Mouse (Mus musculus): Measurements from ENCODE around the gene Ankrd39.

The Ankrd39 gene

DNA sequence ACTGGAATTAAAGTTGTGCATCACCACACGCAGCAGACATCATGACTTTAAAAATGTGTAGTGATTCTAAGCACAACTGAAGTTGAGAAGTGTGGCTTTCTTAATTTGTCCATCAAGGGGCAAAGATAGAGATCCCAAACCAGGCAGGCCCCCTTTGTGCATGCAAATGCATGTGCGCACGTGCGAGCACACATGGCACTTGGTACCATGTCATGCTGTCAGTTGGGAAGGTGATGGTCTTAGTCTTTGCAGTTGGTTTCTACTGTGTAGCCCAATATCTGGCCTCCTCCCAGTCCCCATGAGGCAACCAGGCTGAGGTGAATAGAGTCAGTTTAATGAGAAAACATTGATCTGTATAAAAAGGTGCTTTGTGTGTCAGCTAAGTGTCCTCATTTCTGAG is 17.4 kb downstream of the Ankrd39 start:
- DNase-seq (ENCODE audit: low spot score), result no peak

DNA sequence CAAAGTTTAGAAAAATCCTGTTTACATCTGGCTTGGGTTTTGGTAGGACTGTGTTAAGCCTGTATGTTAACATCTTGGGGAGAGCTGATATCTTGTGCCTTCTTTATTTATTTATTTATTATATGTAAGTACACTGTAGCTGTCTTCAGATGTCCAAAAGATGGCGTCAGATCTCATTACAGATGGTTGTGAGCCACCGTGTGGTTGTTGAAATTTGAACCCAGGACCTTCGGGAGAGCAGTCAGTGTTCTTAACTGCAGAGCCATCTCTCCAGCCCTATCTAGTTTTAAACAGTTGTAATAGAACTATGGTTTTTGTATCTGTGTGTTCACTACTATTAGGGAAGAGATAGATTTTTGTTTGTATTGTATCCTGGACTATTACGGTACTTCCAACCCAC is 18.0 kb downstream of the Ankrd39 start:
- no peak for DNase-seq (ENCODE audit: low spot score)

DNA sequence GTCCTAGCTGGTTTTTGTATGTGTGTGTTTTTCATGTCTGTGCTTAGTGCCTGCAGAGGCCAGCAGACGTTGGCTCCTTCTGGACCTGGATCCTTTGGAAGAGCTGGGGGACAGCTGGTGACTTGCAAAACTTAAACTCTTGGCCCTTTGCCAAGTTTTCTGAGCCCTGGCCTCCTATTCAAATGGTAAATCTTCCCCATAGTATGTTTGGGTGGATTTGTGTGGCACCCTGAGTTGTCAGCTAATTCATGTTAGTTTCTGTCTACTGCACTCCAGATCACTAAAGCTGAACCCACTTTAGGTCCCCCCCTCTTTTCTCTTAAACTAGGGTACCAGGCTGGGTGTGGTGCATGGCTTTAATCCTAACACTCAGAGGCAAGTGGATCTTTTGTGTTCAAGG is 18.9 kb downstream of the Ankrd39 start:
- no peak for DNase-seq (ENCODE audit: low spot score)

DNA sequence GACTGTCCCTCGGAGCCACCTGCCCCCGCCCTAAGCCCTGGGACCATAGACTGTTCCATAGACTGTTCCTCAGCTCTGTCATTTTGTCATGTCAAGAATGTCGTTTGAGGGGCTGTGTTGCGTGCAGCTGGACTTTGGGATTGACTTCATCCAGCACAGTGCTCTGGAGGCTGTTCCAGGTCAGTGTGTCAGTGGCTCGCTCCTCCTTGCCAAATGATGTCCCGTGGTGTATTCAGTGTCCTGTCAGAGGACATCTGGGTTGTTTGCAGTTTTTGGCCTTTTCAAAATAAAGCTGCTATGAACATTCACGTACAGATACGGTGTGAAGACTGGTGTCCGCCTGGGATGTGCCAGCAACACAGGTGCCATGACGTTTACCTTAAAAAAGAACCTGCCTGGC is 20.3 kb downstream of the Ankrd39 start:
- DNase-seq (ENCODE audit: low spot score), result no peak

DNA sequence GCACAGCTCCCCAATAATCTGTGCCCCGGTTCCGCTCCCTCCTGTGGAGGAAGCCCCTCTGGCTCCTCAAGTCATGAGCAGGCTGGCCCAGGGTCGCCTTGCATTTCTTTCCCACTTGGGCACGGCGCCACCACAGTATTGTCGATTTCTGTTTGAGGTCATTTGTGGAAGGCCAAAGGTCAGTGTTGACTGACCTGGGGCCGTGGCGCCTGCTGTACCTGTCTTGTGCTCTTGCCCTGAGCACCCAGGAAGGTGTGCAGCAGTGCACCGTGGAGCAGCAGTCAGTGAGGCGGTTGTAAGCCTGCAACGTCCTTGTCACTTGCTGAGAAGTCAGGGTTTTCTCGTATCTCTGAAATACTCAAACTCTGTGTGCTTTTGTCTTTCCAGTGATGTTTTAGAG is 21.5 kb downstream of the Ankrd39 start:
- no peak for DNase-seq (ENCODE audit: low spot score)

DNA sequence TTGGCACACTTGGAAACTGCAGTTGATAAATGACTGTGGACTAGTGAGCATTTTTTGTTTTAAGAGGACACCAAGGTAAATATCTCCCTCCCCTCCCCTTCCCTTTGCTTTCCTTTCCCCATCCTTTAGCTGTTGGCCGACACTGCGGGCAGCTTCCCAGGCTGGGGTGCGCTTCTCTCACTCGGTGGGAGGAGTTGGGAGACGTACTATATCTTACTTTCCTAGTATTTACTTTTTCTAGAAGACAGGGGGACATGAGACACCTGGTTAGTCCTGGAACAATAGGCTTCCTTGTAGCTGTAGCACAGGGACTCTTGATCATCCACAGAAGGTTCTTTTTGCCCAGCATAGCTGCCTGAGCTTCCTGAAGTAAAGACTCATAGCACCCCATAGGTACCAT is 23.2 kb downstream of the Ankrd39 start:
- DNase-seq (ENCODE audit: low spot score), result no peak

DNA sequence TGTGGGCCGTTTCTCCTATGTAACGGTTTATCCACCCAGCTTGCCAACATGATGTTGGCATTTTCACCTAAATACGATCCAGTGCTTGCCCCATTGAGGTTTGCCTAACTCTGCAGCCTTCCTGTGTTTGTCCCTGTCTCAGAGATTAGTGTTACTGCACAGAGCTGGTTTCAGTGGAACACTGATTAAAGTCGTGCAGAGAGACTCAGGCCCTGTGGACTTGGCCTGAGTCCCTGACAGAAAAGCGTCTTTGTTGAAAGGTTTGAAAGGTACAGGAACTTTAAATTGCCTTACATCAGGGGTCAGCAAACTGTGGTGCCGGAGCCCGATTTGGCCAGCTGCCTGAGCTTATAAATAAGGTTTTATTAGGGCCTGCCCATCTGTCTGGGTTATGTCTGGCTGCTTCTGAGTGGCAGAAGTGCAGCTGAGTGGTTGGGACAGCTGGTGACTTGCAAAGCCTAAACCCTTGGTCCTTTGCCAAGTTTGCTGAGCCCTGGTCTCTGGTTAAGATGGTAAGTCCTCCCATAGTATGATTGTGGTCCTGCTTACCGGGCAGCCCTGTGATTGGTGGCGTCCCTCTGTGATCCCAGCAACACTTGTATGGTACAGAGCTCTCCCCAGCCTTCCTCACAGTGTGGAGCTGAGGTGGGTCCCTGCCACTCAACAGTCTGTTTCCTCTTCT is 23.8 kb downstream of the Ankrd39 start:
- DNase-seq (ENCODE audit: low spot score), result no peak

DNA sequence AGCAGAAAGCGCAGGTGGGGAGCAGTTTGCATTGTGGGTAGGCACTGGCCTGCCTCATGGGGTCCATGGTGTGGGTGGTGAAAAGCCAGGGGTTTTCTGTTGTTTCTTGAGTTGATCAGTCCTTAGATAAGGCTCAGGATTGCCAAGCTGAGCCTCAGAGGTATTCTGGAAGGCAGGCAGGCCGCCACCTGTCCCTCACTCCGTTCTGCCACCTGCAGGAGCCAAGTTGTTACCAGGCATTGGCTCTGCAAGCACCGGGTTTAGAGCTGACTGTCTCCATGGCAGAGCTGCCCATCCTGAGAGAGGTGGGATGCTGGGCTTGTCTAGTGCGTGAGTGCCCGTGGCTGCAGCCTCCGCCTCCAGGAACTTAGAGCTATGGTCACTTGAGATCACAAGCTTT is 25.0 kb downstream of the Ankrd39 start:
- DNase-seq (ENCODE audit: low spot score), result no peak

DNA sequence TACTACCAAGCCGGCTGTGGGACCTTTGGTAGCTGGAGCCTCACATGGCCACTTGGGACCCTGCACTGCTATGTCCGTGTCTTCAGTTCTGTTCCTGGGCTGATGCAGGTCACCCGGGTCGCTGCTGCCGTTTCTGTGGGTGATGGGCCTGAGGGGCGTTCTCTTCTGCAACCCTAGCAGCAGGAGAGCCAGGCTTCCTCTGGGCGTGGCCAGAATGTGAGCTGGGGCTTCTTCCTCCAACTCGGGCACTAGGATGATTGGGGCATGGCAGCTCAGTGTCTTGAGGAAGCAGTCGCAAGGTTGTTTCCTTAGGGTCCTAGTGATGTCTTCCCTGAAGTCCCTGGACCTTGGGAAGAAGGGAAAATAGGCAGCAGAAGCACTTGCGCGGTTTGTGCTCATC is 27.6 kb downstream of the Ankrd39 start:
- no peak for DNase-seq (ENCODE audit: low spot score)

DNA sequence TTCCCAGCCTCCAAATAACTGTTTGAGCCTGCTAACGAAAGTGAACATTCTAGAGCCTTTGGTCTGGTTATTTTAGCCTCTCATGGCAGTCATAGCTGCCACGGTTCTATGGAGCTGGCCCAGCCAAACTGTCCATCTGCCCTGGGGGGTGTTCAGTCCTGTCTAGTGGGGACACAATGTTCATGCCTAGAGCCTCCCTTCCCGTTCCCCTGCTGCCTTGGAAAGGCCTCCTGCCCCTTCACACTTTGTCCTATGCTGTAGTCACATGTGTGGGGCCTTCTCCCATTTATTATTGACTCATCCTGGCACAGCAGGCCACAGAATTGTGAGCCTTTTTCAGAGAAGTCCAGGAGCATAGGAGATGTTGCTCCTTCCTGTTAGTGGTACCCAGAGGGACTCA is 29.0 kb downstream of the Ankrd39 start:
- no peak for DNase-seq (ENCODE audit: low spot score)

DNA sequence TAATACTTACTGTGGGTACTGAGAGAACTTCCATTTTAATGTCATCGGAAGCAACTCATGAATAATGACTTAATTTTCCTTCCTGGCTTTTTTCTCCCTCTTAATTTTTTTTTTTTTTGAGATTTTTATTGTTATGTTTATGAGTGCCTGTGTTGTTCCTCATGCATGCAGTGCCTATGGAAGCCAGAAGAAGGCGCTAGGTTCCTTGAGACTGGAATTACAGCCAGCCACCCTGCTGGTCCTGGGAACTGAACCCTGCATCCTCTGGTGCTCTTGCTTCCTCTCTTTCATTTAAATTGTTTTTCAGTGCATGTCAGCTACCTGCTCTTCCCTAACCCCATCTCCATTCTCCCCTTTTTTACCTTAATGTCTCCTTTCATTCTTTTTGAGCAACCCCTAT is 33.5 kb downstream of the Ankrd39 start:
- DNase-seq (ENCODE audit: low spot score), result peak; percentile 71

DNA sequence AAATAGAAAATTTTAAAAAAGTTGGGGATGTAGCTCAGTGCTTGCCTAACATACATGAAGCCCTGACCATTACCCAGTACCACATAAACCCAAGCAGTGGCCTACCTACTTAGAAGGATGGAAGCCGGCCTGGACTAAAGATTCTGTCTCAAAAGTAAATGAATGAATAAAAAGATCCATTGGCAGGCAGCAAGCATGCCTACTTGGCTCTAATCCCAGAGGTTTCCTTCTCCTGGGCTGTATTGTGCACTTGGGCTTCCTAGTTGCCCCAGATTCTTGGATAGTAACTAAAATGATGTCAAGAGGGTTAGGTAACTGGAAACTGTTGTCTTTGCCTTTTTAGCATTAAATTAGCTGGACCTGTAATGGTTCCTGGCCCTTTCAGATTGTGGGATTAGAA is 33.9 kb downstream of the Ankrd39 start:
- DNase-seq (ENCODE audit: low spot score), result peak; percentile 6

DNA sequence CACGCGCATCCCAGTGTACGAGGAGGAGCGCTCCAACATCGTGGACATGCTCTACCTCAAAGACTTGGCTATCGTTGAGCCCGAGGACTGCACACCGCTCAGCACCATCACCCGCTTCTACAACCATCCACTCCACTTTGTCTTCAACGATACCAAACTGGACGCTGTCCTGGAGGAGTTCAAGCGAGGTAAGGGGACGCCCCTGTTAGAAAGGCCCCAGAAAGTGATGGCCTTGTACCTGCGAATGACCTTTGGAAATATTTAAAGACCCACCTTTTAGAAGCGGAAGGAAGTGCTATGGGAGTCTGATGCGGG is 34.3 kb downstream of the Ankrd39 start:
- DNase-seq (ENCODE audit: low spot score), result no peak

DNA sequence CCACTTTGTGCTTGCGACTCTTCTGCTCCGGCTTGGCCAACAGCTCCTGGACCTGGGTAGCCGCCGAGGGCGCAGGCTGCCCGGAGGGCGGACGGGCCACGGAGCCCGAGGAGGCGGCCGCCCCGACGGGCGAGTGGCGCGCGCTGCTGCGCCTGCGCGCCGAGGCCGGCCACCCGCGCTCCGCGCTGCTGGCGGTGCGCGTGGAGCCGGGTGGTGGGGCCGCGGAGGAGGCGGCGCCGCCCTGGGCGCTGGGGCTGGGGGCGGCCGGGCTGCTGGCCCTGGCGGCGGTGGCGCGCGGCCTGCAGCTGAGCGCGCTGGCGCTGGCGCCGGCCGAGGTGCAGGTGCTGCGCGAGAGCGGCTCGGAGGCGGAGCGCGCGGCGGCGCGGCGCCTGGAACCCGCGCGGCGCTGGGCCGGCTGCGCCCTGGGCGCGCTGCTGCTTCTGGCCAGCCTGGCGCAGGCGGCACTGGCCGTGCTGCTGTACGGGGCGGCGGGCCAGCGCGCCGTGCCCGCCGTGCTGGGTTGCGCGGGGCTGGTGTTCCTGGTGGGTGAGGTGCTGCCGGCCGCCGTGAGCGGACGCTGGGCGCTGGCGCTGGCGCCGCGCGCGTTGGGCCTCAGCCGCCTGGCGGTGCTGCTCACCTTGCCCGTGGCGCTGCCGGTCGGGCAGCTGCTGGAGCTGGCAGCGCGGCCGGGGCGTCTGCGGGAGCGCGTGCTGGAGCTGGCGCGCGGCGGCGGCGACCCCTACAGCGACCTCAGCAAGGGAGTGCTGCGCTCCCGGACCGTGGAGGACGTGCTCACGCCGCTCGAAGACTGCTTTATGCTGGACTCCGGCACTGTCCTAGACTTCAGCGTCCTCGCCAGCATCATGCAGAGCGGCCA is 34.9 kb downstream of the Ankrd39 start:
- DNase-seq (ENCODE audit: low spot score), result peak; percentile 56

DNA sequence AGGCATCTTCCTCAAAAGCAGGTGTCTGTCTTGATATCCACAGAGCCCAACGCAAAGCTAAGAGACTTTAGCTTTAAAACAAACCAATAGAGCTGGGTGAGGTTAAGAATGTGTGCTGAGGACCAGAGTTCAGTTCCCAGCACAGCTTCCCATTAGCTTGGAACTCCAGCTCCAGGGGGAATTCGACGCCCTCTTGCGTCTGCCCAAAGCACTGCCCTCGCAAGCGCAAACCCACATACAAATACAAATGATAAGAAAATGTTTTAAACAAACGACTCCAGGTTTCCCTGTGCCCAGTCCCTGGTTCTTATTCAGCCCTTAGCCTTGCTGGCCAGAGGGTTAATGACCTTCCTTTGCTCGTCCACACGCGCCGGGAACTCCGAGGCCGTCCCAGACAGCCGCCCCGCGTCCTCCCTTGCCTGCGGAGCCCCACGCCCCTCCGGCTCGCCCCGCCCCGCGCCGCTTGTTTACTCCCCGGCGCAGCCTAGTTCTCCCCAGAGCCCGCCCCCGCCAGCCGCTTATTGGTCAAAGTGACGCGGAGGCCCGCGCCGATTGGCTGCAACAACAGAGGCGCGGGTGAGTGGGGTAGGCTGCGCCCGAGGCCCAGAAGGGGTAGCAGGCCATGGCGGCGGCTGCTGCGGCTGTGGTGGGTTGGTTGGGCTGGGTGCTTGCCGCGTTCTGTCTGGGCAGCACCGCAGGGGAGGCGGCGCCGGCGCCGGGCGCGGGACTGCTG is 35.8 kb downstream of the Ankrd39 start, which contains the start of gene Cnnm3:
Cnnm3 (plus strand) TSS at position 579 of the 733 bp plus-strand sequence.
- peak; percentile 99 for DNase-seq (ENCODE audit: low spot score)

DNA sequence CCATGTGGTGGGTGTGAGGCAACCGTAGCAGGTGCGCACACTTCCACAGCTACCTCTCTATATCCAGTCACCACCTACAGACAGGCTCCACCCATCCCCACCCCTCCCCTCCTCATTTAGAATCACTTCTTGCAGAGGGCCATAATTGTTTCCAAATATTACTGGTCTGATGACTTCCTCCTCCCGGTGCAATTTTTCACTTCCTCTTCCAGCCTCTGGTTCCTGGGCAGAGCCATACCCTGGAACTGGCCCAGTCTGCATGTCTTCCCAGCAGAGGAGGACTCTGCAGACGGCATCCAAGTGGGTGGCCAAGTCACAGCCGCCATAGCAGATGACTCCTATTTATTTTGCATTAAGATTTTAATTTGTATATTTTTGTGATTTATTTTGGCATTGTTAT is 39.0 kb downstream of the Ankrd39 start:
- DNase-seq (ENCODE audit: low spot score), result no peak

DNA sequence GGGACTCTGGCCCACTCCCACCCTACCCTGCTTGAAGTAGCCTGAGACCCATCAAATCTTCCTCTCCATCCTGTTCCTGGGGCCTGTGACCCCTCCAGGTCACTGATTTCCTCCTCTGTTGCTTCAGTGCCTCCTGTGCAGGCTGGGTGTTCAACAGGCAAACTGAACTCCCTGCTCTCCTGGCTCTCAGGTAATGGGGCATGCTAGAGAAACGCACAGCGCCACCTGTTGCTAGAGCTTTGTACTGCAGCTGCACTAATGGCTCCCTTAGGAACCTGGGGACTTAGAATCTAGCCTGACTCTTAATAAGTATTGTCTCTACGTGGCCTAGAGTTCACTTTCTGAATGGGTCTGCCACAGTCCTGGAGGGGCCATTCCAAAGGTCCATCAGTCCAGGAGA is 46.0 kb downstream of the Ankrd39 start:
- peak; percentile 82 for DNase-seq (ENCODE audit: low spot score)

DNA sequence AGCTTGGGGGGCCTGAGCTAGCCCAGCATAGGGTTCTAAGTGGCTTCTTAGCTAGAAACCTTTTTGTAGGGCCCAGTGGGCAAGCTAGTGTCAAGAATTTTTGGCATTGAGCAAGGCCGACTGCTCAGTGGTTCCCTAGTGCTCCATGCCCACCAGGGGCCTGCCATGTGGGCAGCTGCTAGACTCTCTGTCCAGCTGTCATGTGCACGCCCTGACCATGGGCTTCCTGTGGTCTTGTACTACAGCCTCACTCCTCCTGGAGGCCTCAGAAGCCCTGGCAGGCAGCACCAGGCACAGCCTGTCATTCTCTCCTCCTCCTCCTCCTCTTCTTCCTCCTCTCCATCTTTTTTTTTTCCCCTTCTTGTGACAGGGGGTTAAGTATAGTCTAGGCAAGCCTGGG is 49.9 kb downstream of the Ankrd39 start:
- no peak for DNase-seq (ENCODE audit: low spot score)

DNA sequence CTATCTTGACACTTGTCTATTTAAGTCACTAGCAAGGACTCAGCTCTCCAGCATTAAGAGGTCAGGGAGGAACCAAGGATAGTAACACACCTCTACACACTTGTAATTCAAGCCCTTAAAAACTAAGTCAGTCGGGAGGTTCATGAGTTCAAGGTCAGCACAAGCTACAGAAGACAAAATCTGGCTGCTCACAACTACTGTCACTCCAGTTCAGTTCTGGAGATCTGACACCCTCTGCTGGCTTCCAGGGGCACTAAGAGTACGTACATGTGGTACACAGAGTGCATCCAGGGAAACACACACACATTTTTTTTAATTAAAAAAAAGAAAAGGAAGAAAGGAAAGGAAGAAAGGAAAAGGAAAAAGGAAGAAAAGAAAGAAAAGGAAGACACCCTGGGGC is 50.5 kb downstream of the Ankrd39 start:
- DNase-seq (ENCODE audit: low spot score), result peak; percentile 28

DNA sequence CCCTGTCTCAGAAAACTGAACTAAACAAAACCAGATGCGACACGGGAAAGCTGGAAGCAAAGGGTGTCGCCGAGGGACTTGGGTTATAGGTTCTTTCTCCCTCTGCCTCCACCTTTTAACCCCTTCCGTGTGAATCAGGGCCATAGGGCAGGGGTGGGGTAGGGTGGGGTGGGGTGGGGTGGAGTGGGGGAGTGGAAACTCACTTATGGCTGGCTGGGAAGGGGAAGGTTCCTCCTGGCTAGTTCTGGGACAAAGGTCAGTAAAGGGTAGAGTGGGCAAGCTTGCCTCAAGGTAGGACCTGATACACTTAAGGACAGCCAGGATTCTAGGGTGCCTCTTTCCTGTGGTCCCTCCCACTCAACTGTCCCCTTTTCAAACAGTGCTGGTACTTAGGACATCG is 53.9 kb downstream of the Ankrd39 start:
- DNase-seq (ENCODE audit: low spot score), result no peak

DNA sequence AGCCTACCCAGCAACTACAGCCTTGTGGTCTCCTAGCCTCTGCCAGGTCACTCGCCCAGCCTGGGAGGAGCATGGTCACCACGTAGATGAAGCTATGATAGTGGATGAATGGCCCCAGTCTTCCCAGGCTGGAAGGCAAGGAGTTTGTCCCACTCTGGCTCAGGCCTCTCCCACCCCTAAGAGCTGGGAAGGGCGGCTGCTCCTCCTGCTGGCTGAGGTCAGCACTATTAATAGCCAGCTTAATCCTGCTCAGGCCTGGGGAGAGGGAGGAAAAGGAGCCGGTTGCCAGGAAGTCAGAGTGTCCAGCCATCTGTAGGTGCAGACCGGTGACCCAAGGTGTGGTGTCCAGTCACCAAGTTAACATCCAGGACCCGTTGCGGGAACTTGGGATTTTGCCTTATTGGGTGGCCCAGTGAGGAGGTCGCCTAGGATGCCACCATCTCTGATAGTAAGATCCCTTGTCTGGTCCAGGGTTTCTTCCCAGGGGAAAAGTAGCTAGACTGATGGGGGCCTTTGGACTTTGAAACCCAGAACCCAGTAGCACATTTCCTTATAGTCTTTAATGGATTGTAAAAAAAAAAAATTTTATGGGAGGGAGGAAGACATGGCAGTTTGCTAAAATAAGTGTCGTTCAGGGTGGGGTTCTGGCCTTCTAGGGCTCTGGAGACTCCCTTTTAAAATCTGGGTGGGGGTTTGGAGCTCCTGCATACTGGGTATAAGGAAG is 54.7 kb downstream of the Ankrd39 start:
- DNase-seq (ENCODE audit: low spot score), result peak; percentile 67

DNA sequence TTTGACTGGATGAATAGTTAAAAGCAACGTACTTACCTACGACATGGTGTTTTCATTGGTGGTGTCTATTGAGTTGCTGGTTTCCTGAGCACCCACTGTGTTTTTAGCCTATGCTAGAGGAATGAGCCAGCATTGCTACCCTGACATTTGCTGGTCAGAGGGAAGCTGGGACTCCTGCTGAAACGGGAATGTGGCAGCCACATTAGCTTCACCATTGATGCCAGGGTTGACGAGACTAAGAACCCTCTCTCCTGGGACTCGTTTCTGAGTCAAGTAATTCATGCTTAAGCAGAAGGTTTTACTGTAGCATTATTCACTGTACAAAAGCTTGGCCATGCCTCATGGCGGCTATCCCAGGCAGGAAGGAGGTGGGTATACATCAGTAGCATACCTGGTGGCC is 57.6 kb downstream of the Ankrd39 start:
- no peak for DNase-seq (ENCODE audit: low spot score)
